Mouse (Mus musculus): ENCODE results near the gene Ccdc91. TPM values are rescaled to one million over a fixed set of nuclear protein-coding genes. Genes with fewer than 3 reads are reported as not detected.

Gene Ccdc91
- total RNA-seq, 2 experiments from 2014 or later: 5.2 TPM; not detected in 1

DNA sequence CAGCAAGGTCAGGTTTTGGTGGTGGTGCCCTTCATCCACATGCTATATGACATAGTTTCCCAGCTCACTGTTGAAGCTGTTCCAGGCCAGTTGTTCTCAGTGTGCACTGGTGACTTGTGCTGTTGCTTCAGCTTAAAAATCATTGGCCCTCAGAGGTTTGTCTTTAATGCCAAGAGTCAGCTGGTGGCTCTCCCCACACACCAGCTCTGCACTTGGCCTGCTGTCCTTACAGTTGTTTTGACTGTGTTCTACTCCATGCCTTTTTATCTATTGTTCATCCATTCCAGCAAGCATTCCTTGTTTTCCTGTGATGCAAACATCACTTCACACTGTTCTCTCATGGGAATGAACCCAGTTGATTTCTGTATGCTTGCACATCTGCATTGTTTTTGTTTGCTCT lies 84.8 kb downstream of the Ccdc91 start:
- no peak for ATAC-seq (replicated peaks; ENCODE audit: low FRiP score, poor library complexity, severe bottlenecking)

- ATAC-seq (replicated peaks; ENCODE audit: low FRiP score, poor library complexity, severe bottlenecking): no peak
Observed at GRCm38 (mm10) chr6:147569246-147569645, 93.6 kb downstream of the Ccdc91 start.

GRCm38 (mm10) chr6:147573137-147573536 lies 97.5 kb downstream of the Ccdc91 start:
- ATAC-seq (replicated peaks; ENCODE audit: low FRiP score, poor library complexity, severe bottlenecking): no peak

DNA sequence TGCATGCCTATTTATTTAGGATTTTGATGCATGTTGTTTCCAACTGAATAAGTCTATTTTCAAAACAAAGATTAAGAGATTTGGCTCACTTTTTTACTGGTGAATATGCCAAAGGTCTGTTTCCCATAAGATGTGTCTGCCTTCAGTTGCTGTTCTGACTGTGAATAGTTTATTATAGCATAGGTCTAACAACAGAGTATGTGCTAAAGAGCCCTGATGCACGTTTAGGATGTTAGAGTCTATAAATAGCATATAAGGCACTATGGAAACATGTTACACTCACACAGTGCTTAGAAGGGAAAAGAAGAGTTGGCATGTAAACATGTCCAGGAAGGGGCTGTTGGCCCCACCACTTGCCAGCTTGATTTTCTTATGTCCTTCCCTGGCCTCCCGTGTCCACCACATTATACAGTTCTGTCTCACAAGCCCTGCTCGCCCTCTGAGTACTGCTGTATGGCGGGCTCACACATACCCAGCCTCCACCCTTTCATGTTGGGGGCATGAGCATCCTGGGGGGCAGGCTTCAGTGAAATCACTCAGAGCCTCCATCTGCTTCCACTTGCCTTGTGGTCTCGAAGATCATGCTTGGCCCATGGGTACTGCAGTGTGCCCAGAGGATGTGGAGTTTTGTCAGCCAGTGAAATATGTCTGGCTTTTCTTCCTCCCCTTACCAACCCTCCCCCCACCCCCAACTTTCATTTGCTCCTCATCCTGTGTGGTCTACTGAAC lies 99.0 kb downstream of the Ccdc91 start:
- ATAC-seq (replicated peaks; ENCODE audit: low FRiP score, poor library complexity, severe bottlenecking): no peak

DNA sequence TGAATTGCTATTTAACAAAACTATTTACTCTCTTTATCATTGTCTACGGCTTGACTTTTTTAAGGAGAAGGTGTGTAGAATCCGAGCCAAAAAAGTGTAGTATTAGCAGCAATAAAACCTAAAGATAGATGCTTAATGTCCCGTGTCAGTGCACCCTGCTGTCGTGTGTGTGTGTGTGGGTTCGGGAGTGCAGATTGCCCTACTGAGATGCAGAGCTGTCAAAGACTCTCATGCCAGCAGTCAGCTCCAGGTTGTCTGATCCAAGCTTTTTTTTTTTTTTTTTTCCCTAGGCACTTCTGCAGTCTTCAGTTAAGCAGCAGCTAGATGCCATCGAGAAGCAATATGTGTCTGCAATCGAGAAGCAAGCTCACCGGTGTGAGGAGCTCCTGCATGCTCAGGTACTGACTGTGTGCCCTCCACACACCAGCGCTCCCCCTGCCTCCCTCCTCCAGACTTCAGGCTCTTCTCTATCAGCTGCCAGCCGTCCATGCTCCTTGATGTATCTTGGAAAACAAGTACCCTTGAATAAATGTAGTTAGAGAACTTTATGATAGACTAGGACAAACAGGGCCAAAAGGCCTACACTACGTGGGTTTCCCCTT lies 99.7 kb downstream of the Ccdc91 start:
- ATAC-seq (replicated peaks; ENCODE audit: low FRiP score, poor library complexity, severe bottlenecking): no peak

- ATAC-seq (replicated peaks; ENCODE audit: low FRiP score, poor library complexity, severe bottlenecking): no peak
Observed at GRCm38 (mm10) chr6:147587675-147588074, 112.0 kb downstream of the Ccdc91 start.

- no peak for ATAC-seq (replicated peaks; ENCODE audit: low FRiP score, poor library complexity, severe bottlenecking)
Observed at GRCm38 (mm10) chr6:147606666-147607065, 131.0 kb downstream of the Ccdc91 start.

- ATAC-seq (replicated peaks; ENCODE audit: low FRiP score, poor library complexity, severe bottlenecking): no peak
Observed at GRCm38 (mm10) chr6:147607613-147608012, 132.0 kb downstream of the Ccdc91 start.

DNA sequence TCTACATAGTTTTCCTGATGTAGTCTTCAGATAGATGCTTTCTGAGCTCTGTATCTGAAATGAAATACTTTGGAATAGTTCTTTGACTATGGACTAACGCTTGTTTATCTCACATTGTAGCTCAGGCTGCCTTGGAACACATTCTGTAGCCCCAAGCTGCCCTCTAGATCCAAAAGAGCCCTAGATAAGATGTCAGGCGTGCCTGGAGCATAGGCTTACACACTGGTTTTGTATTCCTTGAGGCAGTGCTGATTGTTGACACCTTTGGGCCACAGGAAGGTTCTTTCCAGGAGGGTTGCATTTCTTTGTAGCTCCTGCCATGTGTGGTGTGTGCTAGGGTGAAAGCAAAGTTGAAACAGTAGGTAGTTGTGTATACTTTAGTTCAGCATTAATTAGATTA lies 139.7 kb downstream of the Ccdc91 start:
- no peak for ATAC-seq (replicated peaks; ENCODE audit: low FRiP score, poor library complexity, severe bottlenecking)

GRCm38 (mm10) chr6:147623142-147623541 lies 147.5 kb downstream of the Ccdc91 start:
- no peak for ATAC-seq (replicated peaks; ENCODE audit: low FRiP score, poor library complexity, severe bottlenecking)

DNA sequence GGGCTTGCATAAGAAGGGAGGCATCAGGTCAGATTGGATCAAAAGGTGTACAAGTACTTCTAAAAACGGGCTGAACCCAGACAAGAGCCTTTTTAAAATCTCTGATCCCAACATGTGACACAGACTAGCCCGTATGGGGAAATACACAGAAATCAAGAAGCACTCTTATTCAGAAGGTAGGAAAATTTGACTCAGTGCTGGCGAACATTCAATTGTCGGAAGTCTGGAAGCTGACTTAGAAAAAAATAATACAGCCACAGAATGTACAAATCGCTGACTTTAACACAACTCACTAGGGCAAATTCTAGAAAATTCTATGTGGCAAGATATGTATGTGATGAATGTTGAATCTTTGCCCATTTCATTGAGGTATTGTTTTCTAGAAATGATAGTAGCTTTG lies 160.8 kb downstream of the Ccdc91 start:
- no peak for ATAC-seq (replicated peaks; ENCODE audit: low FRiP score, poor library complexity, severe bottlenecking)

- no peak for ATAC-seq (replicated peaks; ENCODE audit: low FRiP score, poor library complexity, severe bottlenecking)
Observed at GRCm38 (mm10) chr6:147643875-147644274, 168.2 kb downstream of the Ccdc91 start.

- ATAC-seq (replicated peaks; ENCODE audit: low FRiP score, poor library complexity, severe bottlenecking): no peak
Observed at GRCm38 (mm10) chr6:147644391-147644790, 168.8 kb downstream of the Ccdc91 start.

DNA sequence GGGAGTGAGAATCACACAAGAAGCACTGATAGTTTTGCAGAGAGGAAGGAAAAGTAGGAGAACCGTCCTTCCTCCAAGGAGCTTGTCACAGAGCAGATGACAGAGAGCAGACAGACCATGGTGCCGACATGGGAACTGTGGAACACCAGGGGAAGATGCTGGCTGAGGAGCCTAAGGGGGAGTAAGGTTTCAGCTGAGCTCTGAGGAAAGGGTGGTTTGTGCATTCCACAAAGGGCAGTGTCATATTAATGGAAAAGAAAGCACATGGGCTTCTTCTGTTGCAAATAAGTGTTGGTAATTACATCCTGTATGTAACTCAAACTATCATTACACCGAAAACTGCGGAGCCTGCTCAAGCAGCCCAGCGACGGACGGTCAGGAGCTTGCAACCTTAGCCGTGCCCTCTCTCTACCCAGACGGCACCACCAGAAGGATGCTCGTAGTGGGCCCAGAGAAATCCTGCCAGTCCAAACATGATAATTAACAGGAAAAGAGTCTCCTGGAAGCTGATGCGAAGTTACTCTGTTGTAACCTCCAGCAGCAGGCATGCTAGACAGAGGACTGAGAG lies 170.9 kb downstream of the Ccdc91 start:
- ATAC-seq (replicated peaks; ENCODE audit: low FRiP score, poor library complexity, severe bottlenecking): no peak

GRCm38 (mm10) chr6:147658025-147658424 lies 182.4 kb downstream of the Ccdc91 start:
- ATAC-seq (replicated peaks; ENCODE audit: low FRiP score, poor library complexity, severe bottlenecking): no peak

- no peak for ATAC-seq (replicated peaks; ENCODE audit: low FRiP score, poor library complexity, severe bottlenecking)
Observed at GRCm38 (mm10) chr6:147660718-147661117, 185.1 kb downstream of the Ccdc91 start.

- ATAC-seq (replicated peaks; ENCODE audit: low FRiP score, poor library complexity, severe bottlenecking): no peak
Observed at GRCm38 (mm10) chr6:147661841-147662240, 186.2 kb downstream of the Ccdc91 start.

DNA sequence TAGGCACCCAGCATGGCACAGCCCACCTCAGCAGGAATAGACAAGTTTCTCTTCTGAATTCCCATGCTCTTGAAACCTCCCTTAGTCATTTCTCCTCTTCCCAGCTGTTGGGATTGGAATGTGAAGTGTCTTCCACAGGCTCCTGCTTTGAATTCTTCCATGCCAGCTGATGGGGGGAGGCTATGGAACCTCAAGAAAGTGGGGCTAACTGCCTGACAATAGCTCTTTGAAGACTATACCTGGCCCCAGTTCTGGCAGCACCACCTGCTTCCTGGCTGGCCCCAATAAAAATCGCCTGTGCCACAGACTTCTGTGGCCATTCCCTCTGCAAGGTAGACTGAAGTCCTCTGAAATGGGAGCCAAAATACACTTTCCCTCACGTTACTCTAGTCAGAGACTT lies 187.0 kb downstream of the Ccdc91 start:
- no peak for ATAC-seq (replicated peaks; ENCODE audit: low FRiP score, poor library complexity, severe bottlenecking)

DNA sequence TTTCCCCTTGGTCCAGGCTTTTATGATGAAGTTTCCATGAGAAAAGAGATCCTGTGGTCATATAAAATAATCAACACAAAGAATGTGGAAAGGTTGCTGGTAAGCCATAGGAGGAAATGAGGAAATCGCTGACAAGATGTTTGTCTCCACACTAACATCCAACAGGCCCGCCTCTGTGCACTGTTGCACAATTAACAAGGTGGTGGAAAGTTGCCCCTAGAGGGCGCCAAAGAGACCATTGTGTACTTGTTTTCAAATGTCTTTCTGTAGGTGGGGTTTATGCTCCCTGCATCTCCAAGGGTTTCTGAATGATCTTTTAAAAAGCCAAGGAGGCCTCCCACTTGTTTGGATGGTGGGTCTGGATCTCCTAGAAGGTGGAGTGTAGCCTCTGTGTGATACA lies 188.7 kb downstream of the Ccdc91 start:
- no peak for ATAC-seq (replicated peaks; ENCODE audit: low FRiP score, poor library complexity, severe bottlenecking)

- ATAC-seq (replicated peaks; ENCODE audit: low FRiP score, poor library complexity, severe bottlenecking): no peak
Observed at GRCm38 (mm10) chr6:147671366-147671765, 195.7 kb downstream of the Ccdc91 start.

GRCm38 (mm10) chr6:147672481-147672880 lies 196.9 kb downstream of the Ccdc91 start:
- ATAC-seq (replicated peaks; ENCODE audit: low FRiP score, poor library complexity, severe bottlenecking): no peak
